Mouse (Mus musculus) brain, adult 2 months (tissue): ENCODE results near the gene Myo9b.
A peak's percentile ranks its signal among the peaks of the same experiment; 100 is the strongest.

Experiments used
- DNase-seq: peaks from one replicate; pipeline ENCODE4 v3.0.0; 2011; ENCODE audit warnings: low read depth, low spot score

The Myo9b gene

GRCm38 (mm10) chr8:71367529-71368176 lies 95.1 kb downstream of the Myo9b start:
- no peak for DNase-seq

DNA sequence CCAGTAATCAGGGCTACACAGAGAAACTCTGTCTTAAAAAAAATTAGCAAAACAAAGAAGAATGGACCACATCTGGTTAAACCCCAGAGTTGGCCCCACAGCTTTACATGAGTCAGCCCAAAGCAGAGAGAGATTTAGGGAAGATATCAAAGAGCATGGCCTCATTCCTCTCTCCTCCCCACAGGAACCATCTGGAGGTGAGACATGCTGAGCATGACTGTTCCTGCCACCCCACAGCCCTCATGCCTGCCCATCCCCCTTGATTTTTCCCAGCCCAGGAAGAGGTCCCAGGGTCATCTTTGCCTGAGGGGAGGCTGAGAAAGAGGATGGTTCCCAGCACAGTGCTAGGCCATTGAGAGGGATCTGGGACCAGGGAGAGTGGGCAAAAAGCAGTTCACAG lies 95.9 kb downstream of the Myo9b start:
- DNase-seq = no peak

- DNase-seq = no peak
Measured at GRCm38 (mm10) chr8:71369040-71369718, 96.7 kb downstream of the Myo9b start.

DNA sequence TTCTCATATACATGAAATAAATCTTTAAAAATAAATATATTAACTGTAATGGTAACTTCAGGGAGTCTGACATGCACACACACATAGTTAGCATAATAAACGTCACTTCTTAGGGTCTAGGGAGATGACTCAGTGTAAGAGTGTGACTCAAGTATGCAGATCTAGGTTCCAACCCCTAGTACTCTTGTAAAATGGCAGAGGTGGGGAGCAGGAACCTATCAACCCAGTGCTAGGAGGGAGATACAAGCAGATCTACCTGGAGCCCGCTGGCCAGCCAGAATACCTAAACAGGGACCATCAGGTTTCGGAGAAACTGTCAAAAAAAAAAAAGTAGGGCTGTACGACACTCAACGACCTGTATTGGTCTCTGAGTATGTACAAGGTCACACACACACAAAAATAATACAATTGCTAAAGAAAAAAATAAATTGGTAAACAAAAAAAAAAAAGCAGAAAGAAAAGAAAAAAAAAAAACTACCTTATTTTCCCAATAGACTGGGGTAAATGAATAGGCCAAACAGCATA lies 98.3 kb downstream of the Myo9b start:
- peak; percentile 42 for DNase-seq

DNA sequence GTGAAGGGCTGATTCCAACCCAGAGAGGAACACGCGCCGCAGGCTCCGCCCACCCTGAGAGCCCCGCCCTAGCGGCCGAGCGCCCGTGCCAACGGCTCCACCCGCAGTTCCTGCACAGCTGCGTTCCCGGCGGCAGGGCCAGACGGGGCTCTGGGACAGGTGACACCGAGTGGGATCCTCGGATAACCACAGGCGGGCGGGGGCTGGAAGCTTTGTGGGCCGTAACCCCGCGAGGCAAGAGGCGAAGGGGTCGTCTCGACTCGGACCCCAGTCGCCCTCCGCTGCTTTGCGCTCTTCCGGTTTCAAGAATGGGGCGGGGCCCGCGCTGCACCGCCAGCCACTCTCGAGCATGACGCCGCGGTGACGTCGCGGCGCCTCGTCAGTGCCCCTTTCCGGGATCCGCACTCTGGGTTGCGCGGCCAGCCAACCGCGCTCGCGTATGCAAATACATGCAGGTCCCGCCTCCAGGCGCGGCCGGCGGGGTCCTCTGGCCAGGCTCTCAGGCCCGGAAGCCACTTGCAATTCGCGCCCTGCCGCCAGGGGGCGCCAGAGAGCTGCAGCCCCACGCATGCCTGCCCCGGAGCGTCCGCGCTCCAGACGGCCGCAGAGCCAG lies 98.8 kb downstream of the Myo9b start, which contains the start of gene Ocel1:
TSS of gene Ocel1 (plus strand) at position 63 of the 613 bp plus-strand sequence.
- peak; percentile 99 for DNase-seq

DNA sequence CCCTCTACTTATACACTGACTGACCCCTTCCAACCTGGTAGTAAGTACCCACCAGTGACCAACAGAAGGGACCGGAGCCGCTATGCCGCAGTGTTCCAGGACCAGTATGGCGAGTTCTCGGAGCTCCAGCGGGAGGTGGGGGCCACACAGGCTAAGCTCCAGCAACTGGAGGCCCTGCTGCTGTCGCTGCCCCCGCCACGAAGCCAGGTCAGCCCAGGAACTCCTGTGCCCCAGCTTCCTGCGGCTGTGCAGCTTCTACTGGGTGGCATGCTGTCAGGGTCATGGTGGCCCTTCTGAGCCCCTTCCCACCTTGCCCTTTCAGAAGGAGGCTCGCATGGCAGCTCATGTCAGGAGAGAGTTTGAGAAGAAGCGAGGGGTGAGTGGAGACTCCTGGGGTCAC lies 99.9 kb downstream of the Myo9b start:
- DNase-seq = no peak

DNA sequence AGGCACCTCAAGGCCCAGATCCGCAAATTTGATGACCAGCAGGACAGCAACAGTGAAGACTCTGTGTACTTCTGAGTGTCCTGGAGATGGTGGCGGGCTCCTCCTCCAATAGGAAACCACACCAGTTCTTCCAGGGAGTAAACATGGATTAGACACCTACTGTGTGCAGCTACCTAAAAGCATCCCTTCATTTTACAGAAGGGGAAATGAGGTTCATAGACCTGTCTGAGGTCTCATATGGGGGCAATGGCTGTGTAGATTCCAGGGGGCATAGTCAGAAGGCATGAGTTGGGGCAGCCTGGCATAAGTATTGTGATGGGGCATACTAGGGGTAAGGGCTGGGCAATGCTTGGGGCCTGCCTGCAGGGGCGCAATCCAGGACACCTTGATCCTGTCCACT lies 100.5 kb downstream of the Myo9b start:
- DNase-seq = no peak

GRCm38 (mm10) chr8:71374616-71375206 lies 102.2 kb downstream of the Myo9b start:
- no peak for DNase-seq

DNA sequence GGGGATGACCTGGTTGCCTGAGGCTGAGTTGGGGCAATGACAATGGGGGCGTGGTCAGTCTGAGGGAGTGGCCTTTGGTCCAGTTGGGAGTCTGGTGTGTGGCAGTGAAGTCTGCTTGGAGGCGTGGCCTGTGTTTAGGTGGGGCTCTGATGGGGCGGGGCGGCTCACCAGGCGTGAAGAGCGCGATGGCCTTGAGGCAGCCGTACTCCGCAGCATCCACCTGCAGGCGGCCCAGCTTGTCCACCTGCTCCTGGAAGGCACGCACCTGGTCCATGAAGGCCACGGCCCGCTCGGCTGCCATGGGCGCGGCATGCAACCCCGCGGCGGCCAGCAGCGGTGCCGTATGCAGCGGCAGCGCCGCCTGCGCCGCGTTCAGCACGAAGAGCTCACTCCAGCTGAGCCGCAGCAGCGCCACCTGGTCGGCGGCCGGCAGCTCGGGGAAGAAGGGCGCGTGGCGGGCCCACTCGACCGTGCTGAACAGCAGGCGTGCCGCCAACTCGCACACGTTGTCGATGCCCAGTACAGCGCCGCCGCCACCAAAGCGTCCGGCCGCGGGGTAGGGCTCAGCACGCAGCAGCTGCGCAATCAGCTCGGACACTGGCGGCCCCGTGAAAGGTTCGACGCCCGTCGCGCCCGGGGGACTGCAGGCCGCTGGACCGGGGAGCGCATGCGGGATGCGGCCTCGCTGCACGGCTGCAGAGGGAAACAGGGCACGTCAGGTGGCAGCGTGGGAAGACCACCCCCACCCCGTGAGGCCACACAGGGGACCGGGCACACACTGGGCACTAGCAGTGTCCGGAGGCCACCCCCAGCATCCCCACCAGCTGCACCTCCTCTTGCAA lies 103.3 kb downstream of the Myo9b start:
- DNase-seq = peak; percentile 86

DNA sequence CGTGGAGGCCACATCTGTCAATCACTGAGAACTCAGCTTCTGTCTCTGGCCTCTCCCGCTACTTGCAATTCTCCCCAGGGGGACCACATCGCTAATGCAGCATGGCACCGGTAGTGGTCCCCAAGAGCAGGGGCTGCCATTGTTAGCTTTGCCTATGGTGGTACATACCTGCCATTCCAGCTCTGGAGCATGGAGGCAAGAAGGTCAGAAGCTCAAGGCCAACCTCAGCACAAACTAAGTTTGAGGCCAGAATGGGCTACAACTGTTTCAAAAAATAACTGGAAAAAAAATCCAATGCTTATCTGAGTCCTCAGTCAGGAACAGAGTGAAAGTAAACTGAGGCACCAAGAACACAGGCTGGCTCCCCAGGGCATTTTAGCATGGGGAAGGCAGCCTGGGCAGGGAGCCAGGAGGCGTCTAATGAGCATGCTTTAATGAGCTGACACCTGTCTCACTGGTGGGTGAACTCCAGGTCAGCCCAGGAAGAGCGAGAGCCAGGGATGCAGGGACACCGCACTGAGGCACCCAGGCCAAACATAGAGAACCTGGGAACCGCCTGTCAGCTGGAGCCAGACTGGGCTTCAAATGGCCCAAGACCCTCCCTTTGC lies 104.0 kb downstream of the Myo9b start:
- no peak for DNase-seq

- DNase-seq = no peak
Measured at GRCm38 (mm10) chr8:71379008-71379407, 106.5 kb downstream of the Myo9b start.

- DNase-seq = no peak
Measured at GRCm38 (mm10) chr8:71379512-71380075, 107.1 kb downstream of the Myo9b start.

DNA sequence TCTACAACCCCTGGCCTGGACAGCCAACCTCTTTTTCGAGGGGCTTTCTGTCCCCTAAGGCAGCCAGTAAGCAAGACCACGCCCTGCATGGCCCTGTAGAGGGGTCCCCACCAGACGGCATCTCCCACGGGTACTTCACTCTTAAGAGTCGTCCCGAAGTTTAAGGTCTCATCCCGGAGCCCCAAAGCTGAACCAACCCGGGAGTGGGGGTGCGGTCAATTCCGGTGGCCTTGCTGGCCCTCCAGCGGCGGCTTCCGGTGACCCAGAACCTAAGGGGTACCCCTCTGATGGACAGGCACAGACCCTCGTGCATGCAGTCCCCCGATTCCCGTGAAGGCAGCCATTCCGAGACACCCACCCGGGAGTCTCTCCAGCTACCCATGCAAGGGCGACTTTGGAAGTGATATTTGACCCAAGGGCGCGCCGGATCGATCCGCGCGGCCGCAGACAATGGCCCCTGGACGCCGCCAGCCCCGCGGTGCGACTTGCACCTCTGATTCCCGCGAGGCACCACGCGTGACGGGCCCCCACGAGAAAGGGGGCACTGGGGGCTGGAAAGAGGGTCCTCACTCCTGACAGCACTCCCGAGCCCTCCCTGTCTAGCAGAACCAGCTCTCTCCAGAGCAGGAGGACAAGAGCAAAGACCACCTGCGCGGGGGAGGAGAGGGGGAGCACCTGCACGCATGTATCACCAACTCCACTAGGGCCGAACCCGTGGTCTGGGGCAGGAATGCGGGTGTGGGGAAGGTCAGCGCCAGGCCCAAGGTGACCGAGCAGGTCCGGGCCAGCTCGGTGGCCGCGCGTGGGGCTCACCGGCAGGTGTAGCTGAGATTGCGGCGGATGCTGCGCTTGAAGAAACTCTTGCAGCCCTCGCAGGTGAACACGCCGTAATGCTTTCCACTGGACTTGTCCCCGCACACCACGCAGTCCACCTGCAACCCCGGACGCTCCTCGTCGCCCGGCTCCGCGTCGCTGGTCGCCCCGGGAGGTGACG lies 108.0 kb downstream of the Myo9b start:
- no peak for DNase-seq

DNA sequence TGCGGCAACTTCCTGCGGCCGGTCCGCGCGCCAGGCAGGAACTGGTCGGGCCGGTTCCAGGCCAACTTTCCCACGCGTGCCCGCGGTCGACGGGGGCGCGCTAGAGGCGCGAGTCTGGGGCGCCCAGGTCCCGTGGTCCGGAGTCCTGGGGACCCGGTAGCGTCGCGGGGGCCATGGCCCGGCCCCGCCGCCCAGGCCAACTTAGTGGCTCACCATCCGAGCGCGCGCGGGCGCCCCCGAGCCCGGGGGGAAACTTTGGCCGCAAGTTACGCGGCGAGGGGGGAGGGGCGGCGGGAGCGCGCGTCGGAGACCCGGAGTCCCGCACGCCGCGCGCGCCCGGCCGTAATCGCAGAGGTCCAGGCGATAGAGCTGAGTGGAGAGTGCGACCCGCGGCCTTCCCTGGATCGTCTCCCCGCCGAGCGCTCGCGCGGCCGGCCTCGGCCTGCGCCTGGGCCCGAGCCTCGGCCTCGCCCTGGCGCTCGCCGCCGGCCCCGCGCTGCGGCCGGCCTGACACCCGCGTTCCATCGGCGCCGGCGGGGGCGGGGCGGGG lies 109.0 kb downstream of the Myo9b start, which contains the start of gene Nr2f6:
TSS of gene Nr2f6 (minus strand) at position 540 of the 550 bp plus-strand sequence.
- DNase-seq = peak; percentile 36

- peak; percentile 80 for DNase-seq
Measured at GRCm38 (mm10) chr8:71381971-71382961, 109.8 kb downstream of the Myo9b start.

DNA sequence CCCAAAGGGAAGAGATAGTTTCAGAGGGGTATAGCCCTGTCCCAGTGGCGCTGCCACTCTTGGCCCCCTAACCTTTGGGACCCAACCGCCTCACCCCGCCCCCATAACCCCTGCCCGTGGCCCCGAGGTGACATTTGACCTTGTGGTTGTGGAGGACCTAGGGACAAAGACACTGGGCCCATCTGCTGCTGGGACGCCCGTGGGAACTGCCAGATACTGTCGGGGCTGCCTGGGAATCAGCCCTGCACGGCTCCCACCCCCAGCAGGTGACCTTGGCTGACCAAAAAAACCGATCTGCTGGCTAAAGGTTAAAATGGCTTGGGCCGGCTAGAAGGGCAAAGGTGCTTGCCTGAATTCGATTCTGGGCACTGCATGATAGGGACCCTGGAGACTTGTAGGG lies 110.9 kb downstream of the Myo9b start:
- DNase-seq = no peak

- DNase-seq = no peak
Measured at GRCm38 (mm10) chr8:71383860-71384259, 111.3 kb downstream of the Myo9b start.
